Mouse (Mus musculus) heart, adult 18-20 months (tissue): ENCODE data around the gene Tap2. TPM values are rescaled to one million over a fixed set of nuclear protein-coding genes. Genes with fewer than 3 reads are reported as not detected.

Experiments used
- DNase-seq, 2 experiments: peaks; one replicate each; pipeline ENCODE4 v3.0.0; 2021 to 2022; ENCODE audit warnings: mixed read lengths in 1 of 2
- long read RNA-seq, 2 experiments: library from polyadenylated mRNA; stranded (forward); transcript quantifications; one replicate each; pipeline ENCODE4 v2.0.0; 2021
- total RNA-seq, 2 experiments: library from RNA; stranded (reverse); gene quantifications; 2 replicates each; pipeline ENCODE4 v1.2.3; 2021

Tap2 gene
- total RNA-seq = 10 to 100 TPM; 25.3 to 33.3 TPM
- long read RNA-seq, experiment 1, transcript Tap2-201 (12 exons, 3,442 nt) = major isoform, 38 of 46 reads
- long read RNA-seq, experiment 1, partial matches to known transcripts = 5 of 46 reads
- long read RNA-seq, experiment 1, other reads (novel, unspliced or antisense) = 3 of 46 reads
- long read RNA-seq, experiment 2, transcript Tap2-201 (12 exons, 3,442 nt) = major isoform, 8 of 12 reads
- long read RNA-seq, experiment 2, partial matches to known transcripts = 3 of 12 reads
- long read RNA-seq, experiment 2, other reads (novel, unspliced or antisense) = 1 of 12 reads

GRCm38 (mm10) chr17:34203444-34203843 is at the start of gene Tap2:
TSS of gene Tap2 (plus strand) at chr17:34203527.
- DNase-seq = no peak

GRCm38 (mm10) chr17:34155534-34155933 is 47.8 kb upstream of the Tap2 start:
- DNase-seq = no peak

GRCm38 (mm10) chr17:34164202-34164895 is 39.0 kb upstream of the Tap2 start:
- no peak for DNase-seq

GRCm38 (mm10) chr17:34165033-34165730 is 38.1 kb upstream of the Tap2 start:
- DNase-seq = no peak

GRCm38 (mm10) chr17:34169279-34169678 is 34.0 kb upstream of the Tap2 start:
- peak; percentile 47 to 57 for DNase-seq

GRCm38 (mm10) chr17:34170487-34170876 is 32.8 kb upstream of the Tap2 start:
- no peak for DNase-seq

GRCm38 (mm10) chr17:34170877-34171498 is 32.3 kb upstream of the Tap2 start:
- DNase-seq = peak; percentile 76 to 94

GRCm38 (mm10) chr17:34172528-34172927 is 30.8 kb upstream of the Tap2 start:
- no peak for DNase-seq

- no peak for DNase-seq
These were observed 29.3 kb upstream of the Tap2 start for GRCm38 (mm10) chr17:34174075-34174474.

- no peak for DNase-seq
These were observed 26.1 kb upstream of the Tap2 start for GRCm38 (mm10) chr17:34177179-34177578.

GRCm38 (mm10) chr17:34179019-34179418 is 24.3 kb upstream of the Tap2 start:
- no peak for DNase-seq

GRCm38 (mm10) chr17:34179913-34180859 is 23.1 kb upstream of the Tap2 start:
- DNase-seq = no peak

GRCm38 (mm10) chr17:34183564-34184219 is 19.6 kb upstream of the Tap2 start:
- DNase-seq = no peak

GRCm38 (mm10) chr17:34185526-34185925 is 17.8 kb upstream of the Tap2 start:
- DNase-seq = no peak

GRCm38 (mm10) chr17:34186885-34187260 is 16.5 kb upstream of the Tap2 start:
- peak in 1 of 2 experiments; percentile 59 for DNase-seq

- DNase-seq = peak; percentile 98 to 99
These were observed 15.9 kb upstream of the Tap2 start, which contains the start of the genes Tap1 and Psmb9 for GRCm38 (mm10) chr17:34187261-34187916. TSS of gene Tap1 (plus strand) at chr17:34187553. TSS of gene Psmb9 (minus strand) at chr17:34187764.

- peak; percentile 58 to 64 for DNase-seq
These were observed 15.3 kb upstream of the Tap2 start for GRCm38 (mm10) chr17:34188010-34188409.

GRCm38 (mm10) chr17:34188986-34189385 is 14.3 kb upstream of the Tap2 start:
- DNase-seq = no peak

GRCm38 (mm10) chr17:34192852-34193251 is 10.5 kb upstream of the Tap2 start:
- no peak for DNase-seq

GRCm38 (mm10) chr17:34193468-34193867 is 9.9 kb upstream of the Tap2 start:
- DNase-seq = no peak
